In genomic region chr16:43383149-43383740, GRCm38 (mm10) we compare ENCODE assay signal across 18 mouse cellular contexts.
DNase-seq lines count a peak whose midpoint lies in the region; ATAC-seq and TF ChIP-seq lines count a peak whose summit lies in the region.
"Had no signal": no experiment of that assay in that cellular context is flagged by ENCODE, and none has a peak within 500 bp of the region (broad histone marks: within the 10 kb centered on the region; RNA-seq: fewer than 3 reads in every experiment).

No protein-coding gene starts in this region.

- DNase-seq in gastrocnemius, adult 8-10 months (ENCODE audit: low spot score in 2 of 2): peak; percentile 51 to 61
- no peak for DNase-seq in gastrocnemius, postnatal 4 days (ENCODE audit: low spot score in 2 of 2)
- no peak for DNase-seq in heart, postnatal 10 days
- DNase-seq in midbrain, embryonic 11.5 days (ENCODE audit: low spot score, missing footprints): peak; percentile 6
- no peak for DNase-seq in midbrain, postnatal 0 days (ENCODE audit: low spot score)
- DNase-seq in ovary, postnatal 10 days (ENCODE audit: low spot score): no peak
- DNase-seq: adrenal gland, adult 2 months; adrenal gland, postnatal 25 days; cerebellum, adult 2 months; cerebellum, postnatal 14 days; kidney, adult 2 months had no signal

- intact Hi-C loops in heart, postnatal 10 days (cut with DNase I): no loop called here

- H3K27ac ChIP-seq in heart, embryonic 12.5 days (ENCODE audit: poor library complexity, severe bottlenecking): 0 out of 2 replicates have a peak overlapping the region, but pooled peaks have one; percentile 2
- H3K27ac ChIP-seq in midbrain, embryonic 11.5 days (ENCODE audit: low read depth, low read length): no peak overlapping the region
- H3K27ac ChIP-seq in midbrain, postnatal 0 days (ENCODE audit: low read depth, low read length): no peak overlapping the region
- H3K27ac ChIP-seq: embryonic facial prominence, embryonic 12.5 days; forebrain, embryonic 15.5 days; heart, embryonic 10.5 days; hindbrain, embryonic 15.5 days; kidney, embryonic 15.5 days had no signal

- H3K27me3 ChIP-seq in heart, embryonic 12.5 days (replicated peaks): no peaks in the 10 kb centered on the region
- H3K27me3 ChIP-seq in midbrain, embryonic 11.5 days (ENCODE audit: control insufficient read depth, insufficient read depth, low read length): no peaks in the 10 kb centered on the region
- no peaks in the 10 kb centered on the region for H3K27me3 ChIP-seq in midbrain, postnatal 0 days (ENCODE audit: insufficient read depth, low read length)
- H3K27me3 ChIP-seq: embryonic facial prominence, embryonic 12.5 days; forebrain, embryonic 15.5 days; hindbrain, embryonic 15.5 days; kidney, embryonic 15.5 days had no signal

- H3K4me3 ChIP-seq in heart, embryonic 12.5 days: no peak overlapping the region
- no peak overlapping the region for H3K4me3 ChIP-seq in midbrain, embryonic 11.5 days (ENCODE audit: low read depth, low read length)
- H3K4me3 ChIP-seq in midbrain, postnatal 0 days (ENCODE audit: low read depth, low read length): no peak overlapping the region
- H3K4me3 ChIP-seq: embryonic facial prominence, embryonic 12.5 days; forebrain, embryonic 15.5 days; heart, embryonic 10.5 days; hindbrain, embryonic 15.5 days; kidney, embryonic 15.5 days had no signal

- TF ChIP-seq CTCF in midbrain, postnatal 0 days (IDR thresholded peaks at IDR 0.05): no peak

- no peak overlapping the region for H3K9ac ChIP-seq in heart, embryonic 12.5 days
- no peak overlapping the region for H3K9ac ChIP-seq in midbrain, embryonic 11.5 days (ENCODE audit: low read length)
- H3K9ac ChIP-seq in midbrain, postnatal 0 days (replicated peaks; ENCODE audit: low read length, poor library complexity, severe bottlenecking): no peak overlapping the region
- H3K9ac ChIP-seq: embryonic facial prominence, embryonic 12.5 days; forebrain, embryonic 15.5 days; hindbrain, embryonic 15.5 days; kidney, embryonic 15.5 days had no signal

- no peaks in the 10 kb centered on the region for H3K9me3 ChIP-seq in heart, embryonic 12.5 days (replicated peaks)
- no peaks in the 10 kb centered on the region for H3K9me3 ChIP-seq in midbrain, embryonic 11.5 days (ENCODE audit: control insufficient read depth, low read length)
- no peaks in the 10 kb centered on the region for H3K9me3 ChIP-seq in midbrain, postnatal 0 days (ENCODE audit: low read length)
- H3K9me3 ChIP-seq: embryonic facial prominence, embryonic 12.5 days; forebrain, embryonic 15.5 days; heart, embryonic 10.5 days; hindbrain, embryonic 15.5 days; kidney, embryonic 15.5 days had no signal

- no peak overlapping the region for H3K4me2 ChIP-seq in heart, embryonic 12.5 days
- no peak overlapping the region for H3K4me2 ChIP-seq in midbrain, embryonic 11.5 days
- H3K4me2 ChIP-seq in midbrain, postnatal 0 days (ENCODE audit: low read depth, low read length, poor library complexity, severe bottlenecking): no peak overlapping the region
- H3K4me2 ChIP-seq: embryonic facial prominence, embryonic 12.5 days; forebrain, embryonic 15.5 days; hindbrain, embryonic 15.5 days; kidney, embryonic 15.5 days had no signal

- ATAC-seq in heart, embryonic 12.5 days (ENCODE audit: insufficient number of reproducible peaks, low FRiP score): no peak
- no peak for ATAC-seq in midbrain, embryonic 11.5 days (ENCODE audit: low FRiP score)
- no peak for ATAC-seq in midbrain, postnatal 0 days (ENCODE audit: low FRiP score)
- ATAC-seq: forebrain, embryonic 15.5 days; intestine, embryonic 16.5 days had no signal

- no peaks in the 10 kb centered on the region for H3K36me3 ChIP-seq in heart, embryonic 12.5 days
- H3K36me3 ChIP-seq in midbrain, embryonic 11.5 days (ENCODE audit: control insufficient read depth, insufficient read depth, low read length): no peaks in the 10 kb centered on the region
- H3K36me3 ChIP-seq in midbrain, postnatal 0 days (ENCODE audit: insufficient read depth, low read length): no peaks in the 10 kb centered on the region
- H3K36me3 ChIP-seq: embryonic facial prominence, embryonic 12.5 days; forebrain, embryonic 15.5 days; heart, embryonic 10.5 days; hindbrain, embryonic 15.5 days; kidney, embryonic 15.5 days had no signal

- WGBS in heart, embryonic 12.5 days: 64% methylated on average over 7 of the region's 7 CpGs
- WGBS in midbrain, embryonic 11.5 days: 88% methylated on average over 7 of the region's 7 CpGs
- 85% methylated on average over 7 of the region's 7 CpGs for WGBS in midbrain, postnatal 0 days

- peaks cover 21% of the 10 kb centered on the region for H3K4me1 ChIP-seq in heart, embryonic 12.5 days (replicated peaks)
- H3K4me1 ChIP-seq in midbrain, embryonic 11.5 days (ENCODE audit: control insufficient read depth, insufficient read depth, low read length): 0 out of 2 replicates have a peak, but pooled peaks cover 2% of the 10 kb centered on the region
- H3K4me1 ChIP-seq in midbrain, postnatal 0 days (ENCODE audit: insufficient read depth, low read length): no peaks in the 10 kb centered on the region
- H3K4me1 ChIP-seq: embryonic facial prominence, embryonic 12.5 days; hindbrain, embryonic 15.5 days; kidney, embryonic 15.5 days had no signal

Comparison
In these comparisons a context has a peak if more than half of its experiments do, and no peak if none do; other contexts are left out.
1. DNase-seq: peak in gastrocnemius, adult 8-10 months (2 of 2) and midbrain, embryonic 11.5 days (single experiment); none in gastrocnemius, postnatal 4 days (0 of 2), heart, postnatal 10 days (0 of 2), midbrain, postnatal 0 days (single experiment) and ovary, postnatal 10 days (single experiment).